Mouse (Mus musculus) kidney, embryonic 15.5 days (tissue): Measurements from ENCODE around the gene Nfatc3. TPM values are rescaled to one million over a fixed set of nuclear protein-coding genes. Genes with fewer than 3 reads are reported as not detected.
A peak's percentile ranks its signal among the peaks of the same experiment; 100 is the strongest.

Experiments used
- ATAC-seq: fragments of 200-750 bp; cut with Nextera tagmentation; replicated peaks from 2 replicates; pipeline ENCODE4 v1.8.0; 2017; ENCODE audit warnings: moderate TSS enrichment; ENCODE audit not compliant: low FRiP score
- H3K27ac ChIP-seq: fragments of 300-500 bp; sonication (generic); 2 replicates; pipeline ENCODE4 v1.5.1; 2015; ENCODE audit warnings: mild to moderate bottlenecking, inconsistent platforms
- H3K27me3 ChIP-seq: fragments of 300-500 bp; sonication (generic); 2 replicates; pipeline ENCODE4 v1.6.1; 2015; ENCODE audit warnings: inconsistent platforms
- H3K36me3 ChIP-seq: fragments of 300-500 bp; sonication (generic); 2 replicates; pipeline ENCODE4 v1.6.1; 2015; ENCODE audit warnings: inconsistent platforms
- H3K4me1 ChIP-seq: fragments of 300-500 bp; sonication (generic); 2 replicates; pipeline ENCODE4 v1.6.1; 2015; ENCODE audit warnings: inconsistent platforms
- H3K4me2 ChIP-seq: fragments of 300-500 bp; sonication (generic); 2 replicates; pipeline ENCODE4 v1.6.1; 2015; ENCODE audit warnings: moderate library complexity, mild to moderate bottlenecking, inconsistent platforms
- H3K4me3 ChIP-seq: fragments of 300-500 bp; sonication (generic); replicated peaks from 2 replicates; pipeline ENCODE4 v1.5.1; 2015; ENCODE audit warnings: mild to moderate bottlenecking, inconsistent platforms
- H3K9ac ChIP-seq: fragments of 300-500 bp; sonication (generic); 2 replicates; pipeline ENCODE4 v1.6.1; 2015; ENCODE audit warnings: mild to moderate bottlenecking, inconsistent platforms
- H3K9me3 ChIP-seq: fragments of 300-500 bp; sonication (generic); replicated peaks from 2 replicates; pipeline ENCODE4 v1.6.1; 2016; ENCODE audit warnings: inconsistent platforms
- WGBS: fragments of 180-500 bp; shearing (Covaris S2); methylation state at CpG from one replicate; pipeline ENCODE4 v1.1.7; 2015; ENCODE audit warnings: mixed read lengths; 5-methylcytosine and 5-hydroxymethylcytosine counted together
- polyA plus RNA-seq: library from polyadenylated mRNA; unstranded; fragments of >200 nt; fragmentation: Nextera tagmentation; extraction: Ambion mirVana; gene quantifications from 2 replicates; pipeline ENCODE4 v1.2.1, GENCODE M21; 2015

Gene Nfatc3
- polyA plus RNA-seq, 1 experiment from 2014 or later: 7.3 TPM

- peaks cover 58% of the 10 kb centered on the region for H3K4me1 ChIP-seq
- WGBS: under 1% methylated on average over 24 of the region's 24 CpGs
Measured at GRCm38 (mm10) chr8:106137906-106138477, 79.4 kb downstream of the Nfatc3 start.

GRCm38 (mm10) chr8:106138616-106139015 lies 80.0 kb downstream of the Nfatc3 start:
- peak overlapping the region; percentile 89 for H3K27ac ChIP-seq

More at GRCm38 (mm10) chr8:106137906-106138477, 79.4 kb downstream of the Nfatc3 start:
- no peak for ATAC-seq
- Histone ChIP-seq H3K9ac (peak overlapping the region; percentile 52), H3K27me3 (peaks cover 65% of the 10 kb centered on the region), H3K9me3 (no peaks in the 10 kb centered on the region), H3K4me3 (peak overlapping the region; percentile 58), H3K36me3 (peaks cover 2% of the 10 kb centered on the region; the same call in 1 of the 2 replicates), H3K27ac (peak overlapping the region; percentile 89), H3K4me2 (peak overlapping the region; percentile 67)

GRCm38 (mm10) chr8:106140191-106140590 lies 81.6 kb downstream of the Nfatc3 start:
- 58% methylated on average over 5 of the region's 5 CpGs for WGBS
- H3K4me3 ChIP-seq: no peak overlapping the region
- H3K36me3 ChIP-seq: no peaks in the 10 kb centered on the region
- H3K4me2 ChIP-seq: no peak overlapping the region
- peaks cover 40% of the 10 kb centered on the region for H3K4me1 ChIP-seq
- no peak overlapping the region for H3K9ac ChIP-seq
- H3K27me3 ChIP-seq: peaks cover 47% of the 10 kb centered on the region
- no peak overlapping the region for H3K27ac ChIP-seq
- no peak for ATAC-seq
- no peaks in the 10 kb centered on the region for H3K9me3 ChIP-seq

More at GRCm38 (mm10) chr8:106138616-106139015, 80.0 kb downstream of the Nfatc3 start:
- whole genome bisulfite sequencing: 14% methylated on average over 7 of the region's 7 CpGs
- peak overlapping the region; percentile 58 for H3K4me3 ChIP-seq
- no peak for ATAC-seq
- H3K4me1 ChIP-seq: peaks cover 55% of the 10 kb centered on the region
- peak overlapping the region; percentile 67 for H3K4me2 ChIP-seq
- H3K9ac ChIP-seq: peak overlapping the region; percentile 52
- H3K36me3 ChIP-seq: no peaks in the 10 kb centered on the region
- H3K27me3 ChIP-seq: peaks cover 63% of the 10 kb centered on the region
- no peaks in the 10 kb centered on the region for H3K9me3 ChIP-seq

- 15% methylated on average over 13 of the region's 13 CpGs for WGBS
- peaks cover 41% of the 10 kb centered on the region for H3K27me3 ChIP-seq
- peak; percentile 34; the same call in 1 of the 2 replicates for ATAC-seq
Measured at GRCm38 (mm10) chr8:106140769-106141168, 82.1 kb downstream of the Nfatc3 start.

DNA sequence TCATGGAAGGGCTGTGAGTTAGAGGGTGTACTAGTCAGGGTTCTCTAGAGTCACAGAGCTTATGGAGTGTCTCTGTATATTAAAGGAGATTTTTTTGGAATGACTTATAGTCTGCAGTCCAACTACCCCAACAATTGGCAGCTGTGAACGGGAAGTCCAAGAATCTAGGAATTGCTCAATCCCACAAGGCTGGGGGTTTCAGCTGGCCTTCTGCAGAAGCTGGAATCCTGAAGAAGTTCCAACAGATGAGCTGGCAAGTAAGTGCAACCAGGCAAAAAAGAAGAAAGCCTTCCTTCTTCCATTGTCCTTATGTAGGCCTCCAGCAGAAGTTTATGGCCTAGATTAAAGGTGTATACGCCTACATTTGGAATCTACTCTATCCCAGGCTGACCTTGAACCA lies 86.7 kb downstream of the Nfatc3 start:
- Histone ChIP-seq H3K4me3 (no peak overlapping the region), H3K9ac (no peak overlapping the region), H3K27me3 (peaks cover 2% of the 10 kb centered on the region; the same call in 1 of the 2 replicates), H3K4me1 (peaks cover 6% of the 10 kb centered on the region), H3K4me2 (no peak overlapping the region), H3K36me3 (no peaks in the 10 kb centered on the region), H3K27ac (no peak overlapping the region), H3K9me3 (no peaks in the 10 kb centered on the region)
- no peak for ATAC-seq
- 89% methylated on average over 2 of the region's 2 CpGs for WGBS

More at GRCm38 (mm10) chr8:106140769-106141168, 82.1 kb downstream of the Nfatc3 start:
- Histone ChIP-seq H3K27ac (no peak overlapping the region), H3K4me2 (no peak overlapping the region), H3K9ac (no peak overlapping the region), H3K36me3 (no peaks in the 10 kb centered on the region), H3K9me3 (no peaks in the 10 kb centered on the region), H3K4me1 (peaks cover 34% of the 10 kb centered on the region), H3K4me3 (no peak overlapping the region)

DNA sequence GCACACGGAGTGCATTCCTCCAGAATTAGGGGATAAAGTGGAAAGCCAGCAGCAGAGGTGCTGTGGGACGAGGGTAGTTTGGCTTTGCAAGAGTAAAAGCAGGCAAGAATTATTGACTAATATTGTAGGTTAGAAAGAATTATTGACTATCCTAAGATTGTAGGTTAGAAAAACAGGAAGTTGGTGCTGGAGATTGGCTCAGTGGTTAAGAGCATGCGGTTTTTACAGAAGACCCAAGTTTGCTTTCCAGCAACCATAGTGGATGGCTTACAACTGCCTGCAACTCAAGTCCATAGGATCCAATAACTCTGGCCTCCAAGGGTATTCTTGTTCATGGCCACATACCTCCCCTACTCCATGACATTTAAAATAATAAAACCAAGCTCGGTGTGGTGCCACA lies 87.4 kb downstream of the Nfatc3 start:
- H3K4me1 ChIP-seq: peaks cover 9% of the 10 kb centered on the region
- no peak overlapping the region for H3K9ac ChIP-seq
- no peaks in the 10 kb centered on the region for H3K36me3 ChIP-seq
- no peak overlapping the region for H3K27ac ChIP-seq
- ATAC-seq: no peak
- H3K4me2 ChIP-seq: no peak overlapping the region
- no peak overlapping the region for H3K4me3 ChIP-seq
- no peaks in the 10 kb centered on the region for H3K27me3 ChIP-seq
- WGBS: 87% methylated on average over 4 of the region's 4 CpGs
- H3K9me3 ChIP-seq: no peaks in the 10 kb centered on the region

DNA sequence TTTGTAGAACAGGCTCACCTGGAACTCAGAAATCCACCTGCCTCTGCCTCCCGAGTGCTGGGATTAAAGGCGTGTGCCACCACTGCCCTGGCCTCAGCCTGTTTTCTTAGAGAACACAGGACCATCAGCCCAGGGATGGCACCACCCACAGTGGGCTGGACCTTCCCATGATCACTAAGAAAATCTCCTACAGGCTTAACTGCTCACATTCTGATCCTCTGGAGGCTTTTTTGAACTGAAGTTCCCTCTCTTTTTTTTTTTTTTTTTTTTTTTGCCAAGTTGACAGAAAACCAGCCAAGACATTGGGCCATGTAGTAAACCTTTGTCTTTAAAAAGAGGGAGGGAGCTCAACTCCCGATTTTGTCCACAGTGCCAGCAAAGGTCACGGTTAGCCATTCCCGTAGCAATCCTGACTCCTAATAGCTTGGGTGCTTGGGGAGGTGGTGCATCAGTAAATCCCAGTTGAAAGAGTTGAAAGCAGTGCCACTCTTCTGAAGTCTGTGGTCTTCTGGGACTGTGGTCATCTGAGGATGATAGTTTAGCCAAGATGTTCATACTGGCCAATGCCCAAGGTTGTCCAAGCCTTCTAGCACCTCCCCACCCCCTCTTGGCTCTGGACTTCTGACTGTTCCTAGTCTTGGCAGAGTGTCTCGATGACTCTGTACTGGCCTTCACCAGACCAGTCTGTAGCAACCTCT lies 89.4 kb downstream of the Nfatc3 start:
- Histone ChIP-seq H3K4me2 (no peak overlapping the region), H3K4me1 (peaks cover 10% of the 10 kb centered on the region), H3K9ac (no peak overlapping the region), H3K9me3 (no peaks in the 10 kb centered on the region), H3K4me3 (no peak overlapping the region), H3K36me3 (no peaks in the 10 kb centered on the region), H3K27me3 (no peaks in the 10 kb centered on the region), H3K27ac (no peak overlapping the region)
- ATAC-seq: no peak
- WGBS: 84% methylated on average over 6 of the region's 6 CpGs

DNA sequence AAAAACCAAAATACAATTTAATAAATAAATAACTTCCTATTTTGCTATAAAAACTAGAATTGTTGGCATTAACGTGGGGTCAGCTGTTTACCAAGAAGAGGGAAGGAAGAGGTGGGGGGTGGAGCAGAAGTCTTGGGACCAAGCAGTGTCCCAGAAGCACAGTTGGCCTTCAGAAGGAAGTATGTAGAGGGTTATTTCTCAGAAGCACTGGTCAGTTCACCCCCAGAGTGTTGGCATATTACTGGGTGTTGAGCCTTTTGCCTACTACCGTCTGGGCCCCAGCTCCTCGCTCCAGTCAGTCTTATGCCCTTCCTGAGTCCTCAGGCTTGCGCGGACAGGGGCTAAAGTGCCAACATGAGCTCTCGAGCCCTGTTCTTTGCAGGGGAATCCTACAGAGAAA lies 90.4 kb downstream of the Nfatc3 start:
- ATAC-seq: no peak
- H3K9me3 ChIP-seq: no peaks in the 10 kb centered on the region
- H3K4me2 ChIP-seq: no peak overlapping the region
- peaks cover 10% of the 10 kb centered on the region for H3K4me1 ChIP-seq
- no peaks in the 10 kb centered on the region for H3K36me3 ChIP-seq
- H3K27me3 ChIP-seq: no peaks in the 10 kb centered on the region
- no peak overlapping the region for H3K27ac ChIP-seq
- WGBS: 86% methylated on average over 6 of the region's 6 CpGs
- H3K9ac ChIP-seq: no peak overlapping the region
- H3K4me3 ChIP-seq: no peak overlapping the region

DNA sequence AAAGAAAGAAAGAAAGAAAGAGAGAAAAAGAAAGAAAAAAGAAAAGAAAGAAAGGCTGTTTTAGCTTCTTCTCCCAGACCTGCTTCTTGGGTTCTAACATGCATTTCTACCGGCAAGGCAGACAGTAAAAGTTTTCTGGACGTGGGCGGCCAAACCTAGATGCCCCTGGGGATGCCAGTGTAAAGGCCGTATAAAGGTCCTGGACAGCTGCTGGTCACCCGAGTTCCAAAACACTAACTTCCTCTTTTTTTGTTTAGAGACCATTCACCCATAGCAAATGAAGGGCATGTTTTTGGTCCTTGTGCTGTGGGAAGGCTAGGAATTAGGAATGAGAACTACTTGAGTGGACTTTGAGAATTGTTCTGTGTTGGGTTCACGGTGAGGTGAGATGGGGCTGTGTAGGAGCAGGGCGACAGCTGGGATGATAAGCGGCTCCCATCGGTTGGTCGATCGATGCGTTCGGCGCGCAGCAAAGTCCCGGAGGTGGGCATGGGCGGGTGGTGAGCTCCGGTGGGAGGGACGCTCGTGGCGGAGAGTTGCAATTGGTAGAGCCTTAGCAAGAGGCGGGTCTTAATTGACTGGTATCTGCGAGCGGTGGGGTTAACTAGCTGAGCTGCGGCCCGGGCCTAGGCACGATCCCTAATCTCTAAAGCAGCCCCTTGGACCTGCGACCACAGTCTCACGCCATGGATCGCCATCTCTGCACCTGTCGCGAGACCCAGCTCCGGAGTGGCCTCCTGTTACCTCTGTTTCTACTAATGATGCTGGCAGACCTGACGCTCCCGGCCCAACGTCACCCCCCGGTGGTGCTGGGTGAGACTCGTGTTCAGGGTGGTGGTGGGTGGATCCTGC lies 91.4 kb downstream of the Nfatc3 start, which contains the start of gene Pla2g15:
Gene Pla2g15, plus strand, starts transcription at position 599 of the 852 bp plus-strand sequence.
- H3K9ac ChIP-seq: peak within 1 kb of the TSS; percentile 69
- no peaks in the 10 kb centered on the region for H3K9me3 ChIP-seq
- H3K27me3 ChIP-seq: no peaks in the 10 kb centered on the region
- H3K4me3 ChIP-seq: peak within 1 kb of the TSS; percentile 74
- peak within 1 kb of the TSS; percentile 78 for H3K27ac ChIP-seq
- H3K4me2 ChIP-seq: peak within 1 kb of the TSS; percentile 81
- WGBS: under 1% methylated on average over 38 of the region's 38 CpGs
- 0 out of 2 replicates have a peak, but pooled peaks cover 6% of the 10 kb centered on the region for H3K36me3 ChIP-seq
- H3K4me1 ChIP-seq: peaks cover 10% of the 10 kb centered on the region
- ATAC-seq: peak; percentile 97

DNA sequence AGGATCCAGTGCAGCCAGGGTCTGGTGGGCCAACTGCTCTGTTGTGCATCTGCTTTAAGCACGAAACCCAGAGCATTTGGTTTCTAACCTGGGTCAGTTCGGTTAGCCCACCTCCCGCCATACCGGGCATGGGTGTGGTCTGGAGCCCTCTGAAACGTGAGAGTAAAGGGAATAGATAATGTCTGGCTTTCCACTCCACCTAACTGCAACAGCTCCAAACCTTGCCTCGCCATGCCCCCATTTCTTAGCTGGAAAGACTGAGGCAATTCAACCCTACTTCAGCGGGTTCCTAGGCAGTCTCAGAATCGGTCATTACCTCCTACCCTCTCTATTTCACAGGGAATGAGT lies 92.0 kb downstream of the Nfatc3 start:
- Histone ChIP-seq H3K9ac (peak overlapping the region; percentile 69), H3K9me3 (no peaks in the 10 kb centered on the region), H3K4me3 (peak overlapping the region; percentile 74), H3K4me2 (peak overlapping the region; percentile 81), H3K27me3 (no peaks in the 10 kb centered on the region), H3K4me1 (peaks cover 10% of the 10 kb centered on the region), H3K27ac (no peak overlapping the region), H3K36me3 (peaks cover 11% of the 10 kb centered on the region; the same call in 1 of the 2 replicates)
- ATAC-seq: 0 out of 2 replicates have a peak, but pooled peaks have one; percentile 2
- WGBS: 15% methylated on average over 8 of the region's 8 CpGs

DNA sequence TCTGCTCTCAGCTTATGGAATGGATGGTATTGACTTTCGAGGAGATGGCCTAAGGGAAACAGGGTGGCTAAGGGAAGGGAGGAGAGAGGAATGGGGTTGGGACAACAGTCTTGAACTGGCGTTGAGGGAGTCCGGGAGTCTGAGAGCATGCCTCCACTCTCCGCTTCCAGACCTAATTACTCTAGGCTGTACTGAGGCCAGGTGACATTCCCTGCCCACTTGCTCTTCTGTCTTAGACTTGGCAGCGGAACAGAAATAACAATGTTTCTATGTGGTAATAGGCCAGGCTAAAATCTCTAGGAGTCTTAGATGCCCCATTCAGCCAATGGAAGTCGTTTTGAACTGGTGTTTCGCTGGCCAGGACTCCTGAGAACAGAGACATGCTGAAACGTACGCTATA lies 92.4 kb downstream of the Nfatc3 start:
- 75% methylated on average over 9 of the region's 9 CpGs for WGBS
- Histone ChIP-seq H3K27ac (no peak overlapping the region), H3K9ac (peak overlapping the region; percentile 69), H3K4me3 (peak overlapping the region; percentile 74), H3K9me3 (no peaks in the 10 kb centered on the region), H3K36me3 (peaks cover 13% of the 10 kb centered on the region; the same call in 1 of the 2 replicates), H3K4me2 (peak overlapping the region; percentile 81), H3K27me3 (no peaks in the 10 kb centered on the region), H3K4me1 (peaks cover 10% of the 10 kb centered on the region)
- no peak for ATAC-seq
